Mouse (Mus musculus) lung, embryonic 15.5 days (tissue): ENCODE measurements around the gene Tor1aip2. TPM values are rescaled to one million over a fixed set of nuclear protein-coding genes. Genes with fewer than 3 reads are reported as not detected.
"Not testable (repeated sequence)": the region's sequence is repeated elsewhere in the genome, so short reads cannot be mapped to it uniquely, and the experiment has no call there.

ENCODE experiments used
- ATAC-seq: fragments of 200-750 bp; cut with Nextera tagmentation; 2 replicates; pipeline ENCODE4 v1.8.0; 2017; ENCODE audit warnings: moderate number of reproducible peaks, borderline replicate concordance; ENCODE audit not compliant: low FRiP score, low TSS enrichment; ENCODE audit errors: extremely low read depth
- H3K27ac ChIP-seq: fragments of 300-500 bp; sonication (generic); 2 replicates; pipeline ENCODE4 v1.5.1; 2015; ENCODE audit warnings: moderate library complexity, mild to moderate bottlenecking, inconsistent platforms
- H3K27me3 ChIP-seq: fragments of 300-500 bp; sonication (generic); 2 replicates; pipeline ENCODE4 v1.6.1; 2015; ENCODE audit warnings: inconsistent platforms
- H3K36me3 ChIP-seq: fragments of 300-500 bp; sonication (generic); 2 replicates; pipeline ENCODE4 v1.6.1; 2015; ENCODE audit warnings: inconsistent platforms
- H3K4me1 ChIP-seq: fragments of 300-500 bp; sonication (generic); 2 replicates; pipeline ENCODE4 v1.6.1; 2015; ENCODE audit warnings: inconsistent platforms
- H3K4me2 ChIP-seq: fragments of 300-500 bp; sonication (generic); 2 replicates; pipeline ENCODE4 v1.6.1; 2015; ENCODE audit warnings: inconsistent platforms, mild to moderate bottlenecking, moderate library complexity
- H3K4me3 ChIP-seq: fragments of 300-500 bp; sonication (generic); 2 replicates; pipeline ENCODE4 v1.5.1; 2015; ENCODE audit warnings: mild to moderate bottlenecking, inconsistent platforms
- H3K9ac ChIP-seq: fragments of 300-500 bp; sonication (generic); 2 replicates; pipeline ENCODE4 v1.6.1; 2015; ENCODE audit warnings: inconsistent platforms
- H3K9me3 ChIP-seq: fragments of 300-500 bp; sonication (generic); 2 replicates; pipeline ENCODE4 v1.6.1; 2016; ENCODE audit warnings: inconsistent platforms
- WGBS: fragments of 180-500 bp; shearing (Covaris S2); methylation state at CpG from one replicate; pipeline ENCODE4 v1.1.7; 2015; 5-methylcytosine and 5-hydroxymethylcytosine counted together
- polyA plus RNA-seq: library from polyadenylated mRNA; unstranded; fragments of >200 nt; fragmentation: Nextera tagmentation; extraction: Ambion mirVana; gene quantifications from 2 replicates; pipeline ENCODE4 v1.2.1, GENCODE M21; 2015

Tor1aip2 gene
- polyA plus RNA-seq, 1 experiment from 2014 or later: 110 TPM

DNA sequence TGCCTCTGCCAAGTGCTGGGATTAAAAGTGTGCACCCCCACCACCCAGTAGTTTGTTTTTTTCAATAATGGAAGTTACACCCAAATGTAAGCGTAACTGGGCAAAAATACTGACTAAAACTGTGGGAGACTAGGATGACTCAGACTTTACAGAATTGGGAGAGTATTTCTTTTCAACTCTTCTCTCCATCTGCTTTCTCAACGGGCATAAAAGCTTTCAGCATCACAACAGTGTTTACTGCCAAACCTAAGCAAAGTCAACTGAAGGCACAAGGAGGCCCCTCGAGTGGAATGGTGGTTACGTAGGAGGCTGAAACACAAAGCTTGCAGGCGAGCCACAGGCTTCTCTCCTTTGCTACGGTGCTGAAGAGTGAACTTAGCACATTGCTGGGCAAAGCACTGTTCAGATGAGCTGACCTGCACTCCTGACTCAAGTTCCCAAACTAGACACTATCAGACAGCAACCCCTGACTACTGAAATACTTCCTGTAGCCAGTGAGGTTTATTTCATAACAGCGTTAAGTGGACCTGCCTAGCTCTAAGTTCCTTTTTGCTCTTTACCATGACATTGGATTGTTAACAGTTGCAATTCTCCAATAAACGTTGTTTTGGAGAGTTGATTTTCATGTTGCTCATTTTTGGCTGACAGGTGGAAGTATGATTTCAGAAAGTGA lies 10.2 kb upstream of the Tor1aip2 start:
- Histone ChIP-seq H3K27me3 (no peaks in the 10 kb centered on the region), H3K4me1 (no peaks in the 10 kb centered on the region), H3K4me3 (no peak overlapping the region), H3K9ac (no peak overlapping the region), H3K36me3 (peaks cover 41% of the 10 kb centered on the region), H3K27ac (no peak overlapping the region), H3K9me3 (no peaks in the 10 kb centered on the region), H3K4me2 (no peak overlapping the region)
- no peak for ATAC-seq
- 82% methylated on average over 8 of the region's 8 CpGs for WGBS

DNA sequence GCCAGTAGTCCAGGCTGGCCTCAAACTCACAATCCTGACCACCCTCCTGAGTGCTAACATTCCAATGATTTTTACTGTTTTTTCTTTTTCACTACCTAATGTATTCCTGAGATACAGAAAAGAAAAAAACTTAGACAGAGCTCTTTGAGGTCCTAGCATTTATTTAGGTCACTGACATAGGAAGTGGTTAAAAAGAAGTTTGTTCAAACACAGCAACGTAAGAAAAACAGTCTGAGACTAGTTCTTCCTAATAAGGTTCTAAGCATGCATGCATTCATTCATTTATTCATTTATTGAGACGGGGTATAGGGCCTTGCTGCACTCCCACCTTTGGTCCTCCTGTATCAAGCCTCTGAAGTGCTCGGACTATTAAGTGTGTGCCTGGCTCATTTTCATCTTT lies 7.4 kb upstream of the Tor1aip2 start:
- H3K27me3 ChIP-seq: no peaks in the 10 kb centered on the region
- no peak overlapping the region for H3K27ac ChIP-seq
- no peaks in the 10 kb centered on the region for H3K4me1 ChIP-seq
- ATAC-seq: no peak
- no peak overlapping the region for H3K4me3 ChIP-seq
- H3K9me3 ChIP-seq: no peaks in the 10 kb centered on the region
- no peak overlapping the region for H3K9ac ChIP-seq
- WGBS: 80% methylated on average over 3 of the region's 3 CpGs
- H3K36me3 ChIP-seq: peaks cover 49% of the 10 kb centered on the region
- H3K4me2 ChIP-seq: no peak overlapping the region

DNA sequence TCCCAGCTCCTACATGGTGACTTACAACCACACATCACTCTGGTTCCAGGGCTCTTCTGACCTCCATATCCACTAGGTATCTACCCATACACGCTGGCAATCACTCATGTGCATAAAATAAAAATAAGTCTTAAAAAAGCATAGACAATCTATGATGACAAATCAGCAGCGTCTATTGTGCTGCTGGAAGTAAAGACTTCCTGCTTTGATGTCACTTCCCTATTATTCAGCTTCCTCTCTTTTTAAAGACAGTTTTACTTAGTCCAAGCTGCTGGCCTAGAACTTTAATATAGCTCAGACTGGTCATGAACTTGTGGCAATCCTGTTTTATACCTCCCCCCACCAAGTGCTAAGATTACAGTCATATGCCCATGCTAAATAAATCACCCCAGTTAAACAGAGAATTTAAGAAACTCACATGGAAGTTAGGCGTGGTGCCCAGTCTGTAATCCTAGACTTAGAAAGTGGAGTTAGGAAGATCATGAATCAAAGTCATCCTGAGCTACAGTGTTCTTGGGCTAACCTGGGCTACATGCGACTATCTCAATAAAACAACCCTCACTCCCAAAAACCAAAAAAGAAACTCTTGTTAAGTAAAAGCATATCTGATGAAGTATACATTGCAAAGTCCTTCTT lies 6.7 kb upstream of the Tor1aip2 start:
- Histone ChIP-seq H3K4me1 (no peaks in the 10 kb centered on the region), H3K27ac (no peak overlapping the region), H3K36me3 (peaks cover 52% of the 10 kb centered on the region), H3K9ac (no peak overlapping the region), H3K4me2 (no peak overlapping the region), H3K27me3 (no peaks in the 10 kb centered on the region), H3K9me3 (no peaks in the 10 kb centered on the region), H3K4me3 (no peak overlapping the region)
- WGBS: 81% methylated on average over 4 of the region's 4 CpGs
- no peak for ATAC-seq

DNA sequence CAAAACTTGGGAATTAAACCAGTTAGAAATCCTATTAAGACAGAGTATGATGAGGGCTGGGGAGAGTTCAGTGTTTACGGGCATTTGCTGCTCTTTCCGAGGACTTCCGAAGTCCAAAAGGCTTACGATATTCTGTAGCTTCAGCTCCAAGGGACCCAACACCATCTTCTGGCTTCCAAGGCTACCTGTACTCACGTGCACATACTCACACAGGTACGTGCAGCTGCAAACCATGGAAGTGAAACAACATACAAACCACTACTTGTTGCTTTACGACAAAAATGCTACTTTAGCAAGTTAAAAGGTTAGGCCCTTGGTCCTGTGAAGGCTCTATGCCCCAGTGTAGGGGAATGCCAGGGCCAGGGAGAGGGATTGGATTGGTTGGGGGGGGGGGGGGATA lies 1.3 kb upstream of the Tor1aip2 start:
- peaks cover 39% of the 10 kb centered on the region for H3K36me3 ChIP-seq
- no peaks in the 10 kb centered on the region for H3K9me3 ChIP-seq
- no peak for ATAC-seq
- H3K4me2 ChIP-seq: peak overlapping the region; percentile 62; the same call in 1 of the 2 replicates
- no peak overlapping the region for H3K9ac ChIP-seq
- peaks cover 10% of the 10 kb centered on the region for H3K4me1 ChIP-seq
- 97% methylated on average over 7 of the region's 7 CpGs for WGBS
- no peak overlapping the region for H3K27ac ChIP-seq
- no peak overlapping the region for H3K4me3 ChIP-seq
- no peaks in the 10 kb centered on the region for H3K27me3 ChIP-seq

DNA sequence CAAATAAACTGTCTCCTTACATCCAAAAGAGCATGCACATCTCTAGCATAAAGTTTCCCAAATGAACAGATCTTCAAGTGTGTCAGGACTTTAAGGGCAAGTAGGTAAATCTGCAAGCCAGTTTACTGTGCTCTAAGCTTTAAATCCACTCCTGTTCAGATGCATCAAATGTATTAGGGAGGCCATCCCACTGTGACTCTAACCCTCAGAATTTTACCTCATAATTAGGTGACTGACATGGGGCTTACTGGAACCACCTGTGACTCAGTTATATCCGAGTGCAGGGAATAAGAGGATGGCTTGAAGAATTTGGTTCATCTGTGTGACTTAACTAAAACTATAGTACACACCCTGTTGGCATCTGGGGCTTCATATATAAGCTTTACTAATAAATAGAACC lies 542 bp upstream of the Tor1aip2 start:
- no peaks in the 10 kb centered on the region for H3K9me3 ChIP-seq
- H3K27ac ChIP-seq: peak overlapping the region; percentile 100
- H3K36me3 ChIP-seq: peaks cover 32% of the 10 kb centered on the region
- 5% methylated on average over 1 of the region's 1 CpGs for WGBS
- H3K4me3 ChIP-seq: peak overlapping the region; percentile 88
- H3K27me3 ChIP-seq: no peaks in the 10 kb centered on the region
- H3K4me1 ChIP-seq: peaks cover 10% of the 10 kb centered on the region
- H3K4me2 ChIP-seq: peak overlapping the region; percentile 62
- no peak for ATAC-seq
- peak overlapping the region; percentile 88 for H3K9ac ChIP-seq

DNA sequence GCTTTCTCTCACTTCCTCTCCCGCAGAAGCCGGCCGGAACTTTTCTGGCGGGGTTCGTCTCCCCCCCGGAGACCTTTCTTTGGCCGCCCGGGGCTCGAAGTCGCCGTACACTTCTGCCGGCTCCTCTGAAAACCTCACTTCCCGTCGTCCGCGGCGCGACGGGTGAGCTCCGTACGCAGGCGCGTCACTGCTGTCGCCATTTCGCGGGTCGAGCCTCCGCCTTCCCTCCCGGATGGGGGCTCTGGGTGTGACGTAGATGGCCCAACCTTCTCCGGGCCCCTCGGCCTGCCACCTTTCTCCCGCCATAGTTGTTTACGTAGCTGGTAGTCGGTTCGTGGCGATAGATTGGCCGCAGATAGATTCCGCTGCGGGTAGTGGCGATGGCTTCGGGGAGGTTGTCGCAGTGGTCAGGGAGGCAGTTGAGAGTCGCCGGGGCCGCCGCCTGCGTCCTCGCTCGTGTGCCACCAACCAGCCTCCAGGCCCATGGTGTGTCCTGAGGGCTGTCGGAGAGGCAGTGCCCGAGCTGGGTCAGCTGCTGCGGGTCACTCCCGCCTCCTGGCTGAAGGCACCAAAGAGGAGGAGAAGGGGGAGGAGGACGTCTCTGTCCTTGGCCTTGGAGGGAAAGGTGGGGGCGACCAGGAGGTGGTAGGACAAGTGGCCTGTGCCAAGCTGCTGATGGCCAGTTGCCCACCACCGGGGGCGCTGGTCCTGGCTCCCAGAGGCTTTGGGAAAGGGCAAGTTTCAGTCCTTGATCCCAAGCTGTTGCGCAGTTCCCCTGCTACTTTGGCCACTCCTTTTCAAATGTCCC lies 931 bp downstream of the Tor1aip2 start, which contains the start of gene Tor1aip1:
Tor1aip1 (minus strand) TSS at position 551 of the 808 bp plus-strand sequence.
- peak; percentile 93 for ATAC-seq
- Histone ChIP-seq H3K9ac (peak within 1 kb of the TSS; percentile 88), H3K27me3 (no peaks in the 10 kb centered on the region), H3K4me3 (peak within 1 kb of the TSS; percentile 88), H3K4me2 (peak within 1 kb of the TSS; percentile 62), H3K4me1 (peaks cover 13% of the 10 kb centered on the region), H3K27ac (peak within 1 kb of the TSS; percentile 100), H3K9me3 (no peaks in the 10 kb centered on the region), H3K36me3 (peaks cover 21% of the 10 kb centered on the region)
- WGBS: under 1% methylated on average over 59 of the region's 59 CpGs

DNA sequence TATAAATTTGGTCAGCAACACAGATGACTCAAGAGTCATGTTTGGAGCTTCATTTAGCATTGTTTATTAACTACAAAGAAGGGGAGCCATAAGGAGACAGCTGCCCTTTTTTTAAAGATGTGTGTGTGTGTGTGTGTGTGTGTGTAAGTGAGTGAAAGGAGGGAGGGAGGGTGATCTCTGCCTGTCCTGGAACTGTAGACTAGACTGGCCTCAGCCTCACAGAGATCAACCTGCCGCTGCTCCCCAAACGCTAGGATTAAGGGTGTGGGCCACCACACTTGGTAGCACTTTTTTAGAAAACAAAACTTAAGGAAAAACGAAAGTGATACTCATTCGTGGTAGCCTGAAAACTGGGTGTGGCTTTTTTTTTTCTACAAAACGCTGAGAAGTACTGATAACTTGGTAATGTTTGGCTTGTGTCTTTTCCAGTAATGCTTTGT lies 2.0 kb downstream of the Tor1aip2 start:
- WGBS: 38% methylated on average over 5 of the region's 5 CpGs
- Histone ChIP-seq H3K4me2 (peak overlapping the region; percentile 62), H3K27me3 (no peaks in the 10 kb centered on the region), H3K27ac (peak overlapping the region; percentile 54), H3K36me3 (peaks cover 12% of the 10 kb centered on the region), H3K4me3 (peak overlapping the region; percentile 15), H3K4me1 (peaks cover 21% of the 10 kb centered on the region), H3K9ac (no peak overlapping the region), H3K9me3 (no peaks in the 10 kb centered on the region)
- no peak for ATAC-seq

DNA sequence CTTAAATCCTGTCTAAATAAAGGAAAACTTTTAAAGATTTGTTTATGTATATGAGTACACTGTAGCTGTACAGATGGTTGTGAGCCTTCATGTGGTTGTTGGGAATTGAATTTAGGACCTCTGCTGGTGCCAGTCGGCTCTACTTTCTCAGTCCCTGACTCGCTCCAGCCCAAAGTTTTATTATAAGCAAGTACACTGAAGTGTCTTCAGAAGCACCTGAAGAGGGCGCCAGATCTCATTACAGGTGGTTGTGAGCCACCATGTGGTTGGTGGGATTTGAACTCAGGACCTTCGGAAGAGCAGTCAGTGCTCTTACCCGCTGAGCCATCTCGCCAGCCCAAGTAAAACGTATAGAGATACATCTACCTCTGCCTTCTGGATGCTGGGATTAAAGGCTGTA lies 4.8 kb downstream of the Tor1aip2 start:
- not testable (repeated sequence) for H3K36me3 ChIP-seq, ATAC-seq, H3K9me3 ChIP-seq, H3K4me3 ChIP-seq, H3K9ac ChIP-seq, H3K4me2 ChIP-seq, H3K27me3 ChIP-seq
- Histone ChIP-seq H3K27ac (peak overlapping the region; percentile 56; the same call in 1 of the 2 replicates), H3K4me1 (peaks cover 18% of the 10 kb centered on the region)
- WGBS: 67% methylated on average over 7 of the region's 7 CpGs

DNA sequence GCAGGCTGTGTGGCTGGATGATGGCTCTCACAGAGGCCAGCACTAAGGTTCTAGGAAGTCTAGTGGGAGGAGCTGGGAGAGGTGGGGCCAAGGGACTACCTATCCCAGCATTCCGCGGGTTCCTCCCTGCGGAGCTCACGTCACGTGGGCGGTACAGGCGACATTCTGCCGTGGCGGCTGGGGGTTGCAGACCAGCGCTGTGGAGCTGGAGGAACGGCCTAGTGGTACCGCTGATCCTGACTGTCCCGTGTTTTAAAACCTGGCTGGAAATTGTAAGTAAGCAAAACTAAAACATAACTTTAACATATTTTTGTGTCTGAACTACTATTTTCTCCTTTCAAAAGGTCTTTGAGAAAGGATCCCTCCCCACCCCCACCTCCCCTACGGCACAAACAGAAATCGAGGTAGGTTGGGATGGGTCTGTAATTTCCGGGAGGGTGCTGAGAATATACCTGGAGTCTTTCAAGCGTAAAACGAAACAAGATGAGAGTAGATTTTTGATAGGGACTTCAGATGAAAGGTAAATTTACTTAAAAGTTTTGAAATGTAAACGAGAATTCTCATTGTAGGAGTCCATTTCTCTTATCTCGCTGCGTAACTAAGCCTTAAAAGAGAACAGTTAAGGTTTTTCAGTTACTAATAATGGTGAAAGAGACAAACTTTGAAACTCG lies 5.7 kb downstream of the Tor1aip2 start:
- WGBS: 1% methylated on average over 22 of the region's 22 CpGs
- Histone ChIP-seq H3K4me3 (peak overlapping the region; percentile 65), H3K36me3 (peaks cover 8% of the 10 kb centered on the region), H3K27ac (peak overlapping the region; percentile 64), H3K27me3 (no peaks in the 10 kb centered on the region), H3K4me1 (peaks cover 18% of the 10 kb centered on the region), H3K9me3 (no peaks in the 10 kb centered on the region), H3K4me2 (peak overlapping the region; percentile 81), H3K9ac (peak overlapping the region; percentile 65)
- ATAC-seq: peak; percentile 87

DNA sequence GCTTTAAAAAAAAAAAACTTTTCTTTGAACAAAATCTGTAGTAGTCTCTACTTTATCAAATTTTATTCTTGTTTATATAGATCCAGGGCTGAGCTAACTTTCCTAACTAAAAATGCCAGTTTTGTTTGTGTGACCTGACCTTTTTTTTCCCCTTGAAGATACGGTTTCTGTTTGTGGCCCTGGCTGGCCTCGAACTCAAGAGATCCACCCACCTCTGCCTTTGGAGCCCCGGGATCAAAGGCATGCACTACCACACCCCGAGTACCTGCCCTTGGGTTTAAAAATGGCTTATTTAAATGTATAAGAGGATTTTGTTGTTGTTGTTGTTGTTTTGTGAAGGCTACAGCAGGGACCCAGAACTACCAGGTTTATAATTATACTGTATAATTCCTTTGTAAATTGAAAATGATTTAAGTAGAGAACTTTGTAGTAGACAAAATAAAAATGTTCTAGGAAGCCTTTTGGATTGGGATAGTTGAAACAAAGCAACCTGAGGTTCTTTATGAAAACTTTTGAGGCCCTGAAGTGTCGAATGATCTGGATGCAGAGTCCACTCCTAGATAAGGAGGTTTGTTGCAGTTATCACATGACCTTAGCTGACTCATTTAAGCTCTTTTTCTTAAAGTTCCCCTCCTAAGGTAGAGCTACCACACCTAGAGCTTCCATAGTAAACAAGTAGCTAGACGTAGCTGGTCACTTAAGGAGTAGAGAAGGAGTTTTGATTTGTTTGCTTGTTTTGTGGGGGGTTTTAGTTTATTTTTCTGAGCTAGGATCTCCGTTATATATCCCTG lies 6.4 kb downstream of the Tor1aip2 start:
- no peaks in the 10 kb centered on the region for H3K27me3 ChIP-seq
- H3K4me1 ChIP-seq: peaks cover 18% of the 10 kb centered on the region
- H3K36me3 ChIP-seq: peaks cover 13% of the 10 kb centered on the region
- peak overlapping the region; percentile 81 for H3K4me2 ChIP-seq
- WGBS: 22% methylated on average over 7 of the region's 7 CpGs
- H3K9ac ChIP-seq: peak overlapping the region; percentile 34
- no peak overlapping the region for H3K27ac ChIP-seq
- H3K9me3 ChIP-seq: no peaks in the 10 kb centered on the region
- H3K4me3 ChIP-seq: peak overlapping the region; percentile 65
- ATAC-seq: no peak

DNA sequence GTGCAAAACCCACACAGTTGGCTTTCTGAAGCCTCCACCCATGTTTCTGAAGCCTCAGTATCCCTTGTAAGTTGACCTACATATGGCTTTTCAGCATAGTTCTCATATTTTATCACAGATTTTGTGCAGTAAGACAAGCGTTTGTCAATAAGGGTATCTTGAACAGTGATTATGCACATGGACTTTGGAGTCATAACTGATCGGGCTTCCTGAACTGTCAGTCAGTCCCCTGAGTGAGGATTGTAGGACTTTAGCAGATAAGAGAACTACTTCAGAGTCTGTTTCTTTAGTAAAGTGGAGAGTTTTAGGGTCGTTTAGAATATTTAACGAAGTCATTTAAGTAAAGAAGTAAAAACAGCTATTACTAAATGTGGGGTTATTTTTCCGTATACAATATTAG lies 7.3 kb downstream of the Tor1aip2 start:
- no peak overlapping the region for H3K27ac ChIP-seq
- no peaks in the 10 kb centered on the region for H3K9me3 ChIP-seq
- peaks cover 15% of the 10 kb centered on the region for H3K4me1 ChIP-seq
- 81% methylated on average over 5 of the region's 5 CpGs for WGBS
- H3K27me3 ChIP-seq: no peaks in the 10 kb centered on the region
- peak overlapping the region; percentile 65; the same call in 1 of the 2 replicates for H3K4me3 ChIP-seq
- ATAC-seq: no peak
- peaks cover 19% of the 10 kb centered on the region for H3K36me3 ChIP-seq
- peak overlapping the region; percentile 81; the same call in 1 of the 2 replicates for H3K4me2 ChIP-seq
- no peak overlapping the region for H3K9ac ChIP-seq
